Mouse (Mus musculus): ENCODE results near the gene Rgn.

- TF ChIP-seq POLR2A (IDR thresholded peaks at IDR 0.05; ENCODE audit: low read depth, low read length) (no peak), CTCF (IDR thresholded peaks at IDR 0.05; ENCODE audit: borderline replicate concordance, insufficient read depth, low read length) (no peak)
These were observed 24.3 kb downstream of the Rgn start for GRCm38 (mm10) chrX:20573927-20574326.
